In genomic region chr3:90211475-90212398, GRCm38 (mm10) we compare ENCODE assay signal across 8 mouse cellular contexts. TPM values are rescaled to one million over a fixed set of nuclear protein-coding genes. Genes with fewer than 3 reads are reported as not detected.
DNase-seq lines count a peak whose midpoint lies in the region; ATAC-seq and TF ChIP-seq lines count a peak whose summit lies in the region.

No protein-coding gene starts in this region.

- TF ChIP-seq CTCF in lung, embryonic 14.5 days (IDR thresholded peaks at IDR 0.05; ENCODE audit: low read depth): no peak

- H3K4me2 ChIP-seq in lung, embryonic 14.5 days: peak overlapping the region; percentile 98
- H3K4me2 ChIP-seq in embryonic facial prominence, embryonic 11.5 days (ENCODE audit: low read depth, low read length): peak overlapping the region; percentile 78
- H3K4me2 ChIP-seq in neural tube, embryonic 15.5 days: peak overlapping the region; percentile 87

- peaks cover 55% of the 10 kb centered on the region for H3K36me3 ChIP-seq in lung, embryonic 14.5 days (ENCODE audit: insufficient read depth)
- H3K36me3 ChIP-seq in embryonic facial prominence, embryonic 11.5 days (replicated peaks; ENCODE audit: control insufficient read depth, insufficient read depth, low read depth, low read length): peaks cover 10% of the 10 kb centered on the region
- H3K36me3 ChIP-seq in limb, embryonic 10.5 days: peaks cover 58% of the 10 kb centered on the region
- H3K36me3 ChIP-seq in neural tube, embryonic 15.5 days: peaks cover 43% of the 10 kb centered on the region

- H3K27ac ChIP-seq in lung, embryonic 14.5 days (ENCODE audit: low read depth): no peak overlapping the region
- H3K27ac ChIP-seq in embryonic facial prominence, embryonic 11.5 days (replicated peaks; ENCODE audit: low read depth, low read length): no peak overlapping the region
- no peak overlapping the region for H3K27ac ChIP-seq in limb, embryonic 10.5 days
- no peak overlapping the region for H3K27ac ChIP-seq in neural tube, embryonic 15.5 days (replicated peaks)

- no peaks in the 10 kb centered on the region for H3K9me3 ChIP-seq in lung, embryonic 14.5 days (ENCODE audit: low read depth, low read length)
- H3K9me3 ChIP-seq in embryonic facial prominence, embryonic 11.5 days (replicated peaks; ENCODE audit: control insufficient read depth, low read length): no peaks in the 10 kb centered on the region
- no peaks in the 10 kb centered on the region for H3K9me3 ChIP-seq in limb, embryonic 10.5 days (replicated peaks)
- no peaks in the 10 kb centered on the region for H3K9me3 ChIP-seq in neural tube, embryonic 15.5 days (replicated peaks)

- H3K4me1 ChIP-seq in lung, embryonic 14.5 days (ENCODE audit: insufficient read depth): peaks cover 18% of the 10 kb centered on the region
- no peaks in the 10 kb centered on the region for H3K4me1 ChIP-seq in embryonic facial prominence, embryonic 11.5 days (ENCODE audit: control insufficient read depth, insufficient read depth, low read length)
- peaks cover 22% of the 10 kb centered on the region for H3K4me1 ChIP-seq in limb, embryonic 10.5 days
- H3K4me1 ChIP-seq in neural tube, embryonic 15.5 days: peaks cover 35% of the 10 kb centered on the region

- no peak for DNase-seq in lung, embryonic 14.5 days
- no peak for DNase-seq in lung, postnatal 25 days (ENCODE audit: low spot score)
- no peak for DNase-seq in embryonic facial prominence, embryonic 11.5 days (ENCODE audit: low spot score)
- no peak for DNase-seq in limb, embryonic 10.5 days (ENCODE audit: low spot score)
- no peak for DNase-seq in layer of hippocampus, adult 18-20 months (ENCODE audit: low spot score in 2 of 2)
- DNase-seq in cerebellum, postnatal 4 days (ENCODE audit: low spot score in 2 of 2): no peak
- no peak for DNase-seq in urinary bladder, postnatal 14 days (ENCODE audit: low spot score)

- H3K4me3 ChIP-seq in lung, embryonic 14.5 days (ENCODE audit: low read depth, low read length): peak overlapping the region; percentile 71
- peak overlapping the region; percentile 83 for H3K4me3 ChIP-seq in embryonic facial prominence, embryonic 11.5 days (ENCODE audit: low read depth, low read length)
- H3K4me3 ChIP-seq in limb, embryonic 10.5 days: peak overlapping the region; percentile 88
- H3K4me3 ChIP-seq in neural tube, embryonic 15.5 days (replicated peaks): peak overlapping the region; percentile 88; the same call in 1 of the 2 replicates

- H3K27me3 ChIP-seq in lung, embryonic 14.5 days (ENCODE audit: insufficient read depth, low read length): no peaks in the 10 kb centered on the region
- no peaks in the 10 kb centered on the region for H3K27me3 ChIP-seq in embryonic facial prominence, embryonic 11.5 days (ENCODE audit: control insufficient read depth, insufficient read depth, low read length)
- no peaks in the 10 kb centered on the region for H3K27me3 ChIP-seq in limb, embryonic 10.5 days (ENCODE audit: low read depth, poor library complexity, severe bottlenecking)
- H3K27me3 ChIP-seq in neural tube, embryonic 15.5 days (replicated peaks): no peaks in the 10 kb centered on the region

- peak overlapping the region; percentile 95 for H3K9ac ChIP-seq in lung, embryonic 14.5 days
- no peak overlapping the region for H3K9ac ChIP-seq in embryonic facial prominence, embryonic 11.5 days (replicated peaks; ENCODE audit: low read length)
- no peak overlapping the region for H3K9ac ChIP-seq in neural tube, embryonic 15.5 days (replicated peaks)

- 73% methylated on average over 13 of the region's 13 CpGs for WGBS in lung, embryonic 14.5 days
- WGBS in embryonic facial prominence, embryonic 11.5 days: 82% methylated on average over 13 of the region's 13 CpGs
- WGBS in limb, embryonic 10.5 days: 84% methylated on average over 13 of the region's 13 CpGs
- 79% methylated on average over 13 of the region's 13 CpGs for WGBS in neural tube, embryonic 15.5 days

- ATAC-seq in lung, embryonic 14.5 days (ENCODE audit: insufficient read depth): no peak
- ATAC-seq in embryonic facial prominence, embryonic 11.5 days (replicated peaks; ENCODE audit: insufficient number of reproducible peaks, low FRiP score, low TSS enrichment, low read depth): no peak
- no peak for ATAC-seq in neural tube, embryonic 15.5 days (ENCODE audit: low FRiP score)

RNA-seq across cellular contexts. Expression of gene Rps27, which starts 1.7 kb away (rescaled TPM):
- polyA plus RNA-seq in lung, embryonic 14.5 days (2014; fragmentation: Nextera tagmentation; extraction: Ambion mirVana): 1,714 and 1,910 TPM in 2 replicates
- polyA plus RNA-seq in embryonic facial prominence, embryonic 11.5 days (2014; fragmentation: Nextera tagmentation; extraction: Ambion mirVana): 1,115 and 1,319 TPM in 2 replicates
- 1,143 and 1,168 TPM in 2 replicates for polyA plus RNA-seq in limb, embryonic 10.5 days (2016; fragmentation: Nextera tagmentation; extraction: Ambion mirVana)
- 856 and 950 TPM in 2 replicates for polyA plus RNA-seq in neural tube, embryonic 15.5 days (2015; fragmentation: Nextera tagmentation; extraction: Ambion mirVana)
- total RNA-seq in layer of hippocampus, adult 18-20 months (2021): 1,000 to 10,000 TPM in 1 of 2 experiments, 100 to 1,000 TPM in 1; 993 to 1,005 TPM

RNA-seq across cellular contexts. Expression of gene Rab13, which starts 1.8 kb away (rescaled TPM):
- polyA plus RNA-seq in lung, embryonic 14.5 days (2014; fragmentation: Nextera tagmentation; extraction: Ambion mirVana): 17.9 and 19.3 TPM in 2 replicates
- 13.2 and 14.7 TPM in 2 replicates for polyA plus RNA-seq in embryonic facial prominence, embryonic 11.5 days (2014; fragmentation: Nextera tagmentation; extraction: Ambion mirVana)
- polyA plus RNA-seq in limb, embryonic 10.5 days (2016; fragmentation: Nextera tagmentation; extraction: Ambion mirVana): 23.8 and 25.6 TPM in 2 replicates
- 23.1 and 25.2 TPM in 2 replicates for polyA plus RNA-seq in neural tube, embryonic 15.5 days (2015; fragmentation: Nextera tagmentation; extraction: Ambion mirVana)
- 10 to 100 TPM in 1 of 2 experiments, 1 to 10 TPM in 1; 9.4 to 10.4 TPM for total RNA-seq in layer of hippocampus, adult 18-20 months (2021)

RNA-seq across cellular contexts. Expression of gene Jtb, which starts 19.7 kb away (rescaled TPM):
- polyA plus RNA-seq in lung, embryonic 14.5 days (2014; fragmentation: Nextera tagmentation; extraction: Ambion mirVana): 92.3 and 99.7 TPM in 2 replicates
- 94.4 and 103 TPM in 2 replicates for polyA plus RNA-seq in embryonic facial prominence, embryonic 11.5 days (2014; fragmentation: Nextera tagmentation; extraction: Ambion mirVana)
- polyA plus RNA-seq in limb, embryonic 10.5 days (2016; fragmentation: Nextera tagmentation; extraction: Ambion mirVana): 71.4 and 73.5 TPM in 2 replicates
- polyA plus RNA-seq in neural tube, embryonic 15.5 days (2015; fragmentation: Nextera tagmentation; extraction: Ambion mirVana): 93.0 and 93.3 TPM in 2 replicates
- total RNA-seq in layer of hippocampus, adult 18-20 months (2021): 10 to 100 TPM; 44.1 to 46.2 TPM

RNA-seq across cellular contexts. Expression of gene Creb3l4, which starts 31.6 kb away (rescaled TPM):
- 5.4 and 6.5 TPM in 2 replicates for polyA plus RNA-seq in lung, embryonic 14.5 days (2014; fragmentation: Nextera tagmentation; extraction: Ambion mirVana)
- polyA plus RNA-seq in embryonic facial prominence, embryonic 11.5 days (2014; fragmentation: Nextera tagmentation; extraction: Ambion mirVana): 7.7 and 9.9 TPM in 2 replicates
- polyA plus RNA-seq in limb, embryonic 10.5 days (2016; fragmentation: Nextera tagmentation; extraction: Ambion mirVana): 4.0 and 8.9 TPM in 2 replicates
- 0.82 and 2.2 TPM in 2 replicates for polyA plus RNA-seq in neural tube, embryonic 15.5 days (2015; fragmentation: Nextera tagmentation; extraction: Ambion mirVana)
- total RNA-seq in layer of hippocampus, adult 18-20 months (2021): under 1 TPM in 1 of 2 experiments, not detected in 1; 0.41 TPM

RNA-seq across cellular contexts. Expression of gene Slc39a1, which starts 36.2 kb away (rescaled TPM):
- polyA plus RNA-seq in lung, embryonic 14.5 days (2014; fragmentation: Nextera tagmentation; extraction: Ambion mirVana): 85.2 and 85.3 TPM in 2 replicates
- polyA plus RNA-seq in embryonic facial prominence, embryonic 11.5 days (2014; fragmentation: Nextera tagmentation; extraction: Ambion mirVana): 48.7 and 49.1 TPM in 2 replicates
- 55.6 and 60.1 TPM in 2 replicates for polyA plus RNA-seq in limb, embryonic 10.5 days (2016; fragmentation: Nextera tagmentation; extraction: Ambion mirVana)
- polyA plus RNA-seq in neural tube, embryonic 15.5 days (2015; fragmentation: Nextera tagmentation; extraction: Ambion mirVana): 49.3 and 56.0 TPM in 2 replicates
- total RNA-seq in layer of hippocampus, adult 18-20 months (2021): 10 to 100 TPM; 39.0 to 45.3 TPM
